Mouse (Mus musculus) layer of hippocampus, postnatal 36 days (tissue): ENCODE data around the gene Prps2. TPM values are rescaled to one million over a fixed set of nuclear protein-coding genes. Genes with fewer than 3 reads are reported as not detected.
A peak's percentile ranks its signal among the peaks of the same experiment; 100 is the strongest.
"Not testable (repeated sequence)": the region's sequence is repeated elsewhere in the genome, so short reads cannot be mapped to it uniquely, and the experiment has no call there.

Source experiments
- DNase-seq, 2 experiments: peaks; one replicate each; pipeline ENCODE4 v3.0.0; 2022
- total RNA-seq, 2 experiments: library from RNA; stranded (reverse); gene quantifications; 2 replicates each; pipeline ENCODE4 v1.2.3; 2021

Prps2 gene
- 10 to 100 TPM; 20.7 to 23.7 TPM for total RNA-seq

DNA sequence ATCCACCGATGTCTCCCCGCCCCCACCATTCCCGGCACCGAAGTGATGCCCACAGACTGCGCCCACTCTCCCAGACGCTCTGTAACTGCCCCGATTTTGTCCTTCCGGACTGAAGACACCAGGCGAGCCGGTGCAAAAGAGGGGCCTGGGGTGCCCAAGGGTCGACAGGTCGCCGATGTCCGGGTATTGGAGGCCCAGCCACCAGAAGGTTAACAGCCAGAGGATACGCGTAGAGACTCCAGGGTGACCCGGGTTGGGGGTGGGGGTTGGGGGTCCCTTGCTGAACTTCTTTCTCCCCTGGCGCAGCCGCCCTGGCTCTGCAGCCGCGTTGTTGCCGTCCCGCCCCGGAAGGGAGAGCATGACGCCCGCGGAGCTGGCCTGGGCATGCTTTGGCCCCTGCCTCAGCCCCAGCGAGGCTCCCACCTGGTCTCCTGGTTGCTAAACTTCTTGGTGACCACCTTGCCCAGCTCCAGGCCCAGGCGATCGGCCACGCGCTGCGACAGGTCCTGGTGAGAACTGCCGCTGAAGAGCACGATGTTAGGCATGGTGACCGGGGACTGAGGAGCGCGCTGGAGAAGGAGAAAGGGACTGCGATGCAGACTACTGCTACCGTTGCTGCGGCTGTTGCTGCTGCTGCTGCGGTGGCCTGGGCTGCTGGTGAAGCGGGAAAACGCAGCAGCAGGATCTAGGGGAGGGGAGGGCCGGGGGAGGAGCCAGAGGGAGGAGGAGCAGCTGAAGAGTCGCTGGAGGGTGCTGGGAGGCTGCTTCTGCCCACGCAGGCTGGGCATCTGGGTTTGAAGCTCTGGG is at the start of gene Prps2:
Gene Prps2, minus strand, starts transcription at position 703 of the 807 bp plus-strand sequence.
- DNase-seq, result peak; percentile 40 to 46

DNA sequence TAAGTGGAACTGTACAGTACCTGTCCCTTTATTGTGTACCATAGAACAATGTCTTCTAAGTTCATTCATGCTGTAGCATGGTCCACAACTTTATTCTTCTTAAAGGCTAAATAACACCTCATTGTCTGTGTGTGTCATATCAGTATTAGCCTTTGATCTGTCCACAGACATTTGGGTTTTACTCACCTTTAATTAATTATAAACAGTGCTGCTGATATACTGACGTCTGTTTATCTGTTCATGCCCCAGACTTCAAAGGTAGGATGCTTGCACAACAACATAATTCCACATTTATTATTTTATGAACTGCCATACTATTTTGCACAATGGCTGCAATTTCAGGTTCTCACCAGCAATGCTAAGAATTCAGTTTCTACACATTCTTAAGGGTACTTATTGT is 35.1 kb upstream of the Prps2 start:
- DNase-seq, result no peak

DNA sequence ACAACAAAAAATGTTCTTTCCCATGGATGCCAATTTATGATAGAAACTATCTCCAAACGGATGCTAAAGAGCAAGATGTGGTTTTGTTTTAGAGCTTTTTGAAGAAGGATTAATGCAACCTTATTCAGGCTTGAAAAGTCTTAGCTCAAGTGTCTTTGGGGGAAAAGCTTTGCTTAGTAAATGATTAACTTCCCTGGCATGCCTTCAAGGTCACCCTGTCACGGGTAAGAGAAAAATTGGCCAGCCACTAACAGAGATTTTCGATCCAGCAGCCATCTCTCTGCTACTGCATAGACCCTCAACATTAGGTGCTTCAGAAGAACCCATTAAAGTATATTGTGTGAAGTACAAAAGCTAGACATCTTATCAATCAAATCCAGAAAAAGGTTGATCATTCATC is 12.4 kb upstream of the Prps2 start:
- DNase-seq, result no peak

DNA sequence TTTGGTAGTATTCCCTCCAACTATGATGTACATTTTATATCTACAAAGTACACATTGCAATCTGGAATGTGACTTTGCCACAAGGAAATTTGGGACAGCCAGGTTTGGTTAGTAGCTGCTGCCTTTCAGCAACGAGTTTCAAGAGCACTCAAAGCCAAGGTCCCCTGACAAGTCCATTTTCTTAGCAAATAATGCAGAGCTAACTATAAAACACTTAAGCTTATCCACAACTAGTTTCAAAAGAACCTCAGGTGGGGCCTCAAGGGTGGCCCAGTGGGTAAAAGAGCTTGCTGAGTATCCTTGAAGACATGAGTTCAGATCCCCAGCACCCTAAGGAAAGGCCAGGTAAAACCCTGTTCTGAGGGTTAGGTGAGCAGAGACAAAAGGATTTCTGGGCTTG is 4.1 kb upstream of the Prps2 start:
- DNase-seq, result no peak

DNA sequence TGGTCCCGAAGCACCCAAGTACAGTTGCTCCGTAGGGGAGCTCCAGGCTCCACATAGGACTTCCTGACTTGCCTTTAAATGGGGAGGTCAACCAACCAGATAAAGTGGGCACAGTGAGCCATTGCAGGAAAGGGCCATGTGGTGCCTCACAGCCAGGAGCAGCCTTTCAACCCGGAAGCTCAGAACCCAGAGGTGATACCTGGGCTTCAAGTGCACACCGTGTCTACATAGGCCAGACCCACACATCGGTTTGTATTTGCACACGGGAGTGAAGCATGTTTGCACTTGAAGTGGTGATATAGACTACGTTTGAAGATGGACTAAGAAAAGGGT is 271 bp upstream of the Prps2 start:
- no peak for DNase-seq

DNA sequence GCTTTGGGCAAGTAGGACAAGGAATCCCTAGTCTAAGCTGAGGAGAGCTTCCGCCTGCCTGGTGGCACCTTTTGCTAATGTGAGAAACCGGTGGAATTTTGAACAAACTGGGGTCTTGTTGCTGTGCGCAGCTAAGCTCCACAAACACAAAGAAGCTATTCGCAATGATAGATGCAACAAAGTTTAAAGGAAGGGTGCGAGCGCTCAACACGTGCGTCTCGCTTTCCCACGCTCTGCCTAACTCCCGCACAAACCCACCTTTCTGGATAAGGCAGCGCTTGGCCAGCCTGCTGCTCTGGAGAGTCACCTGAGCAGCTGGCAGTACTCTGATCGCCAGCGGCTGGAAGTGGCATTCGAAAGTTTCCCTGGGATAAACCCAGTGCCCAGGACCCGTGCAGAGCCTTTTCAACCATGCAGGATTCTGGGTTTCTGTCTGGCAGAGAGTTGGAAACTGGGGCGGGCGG is 934 bp downstream of the Prps2 start:
- DNase-seq, result peak; percentile 4 to 8

DNA sequence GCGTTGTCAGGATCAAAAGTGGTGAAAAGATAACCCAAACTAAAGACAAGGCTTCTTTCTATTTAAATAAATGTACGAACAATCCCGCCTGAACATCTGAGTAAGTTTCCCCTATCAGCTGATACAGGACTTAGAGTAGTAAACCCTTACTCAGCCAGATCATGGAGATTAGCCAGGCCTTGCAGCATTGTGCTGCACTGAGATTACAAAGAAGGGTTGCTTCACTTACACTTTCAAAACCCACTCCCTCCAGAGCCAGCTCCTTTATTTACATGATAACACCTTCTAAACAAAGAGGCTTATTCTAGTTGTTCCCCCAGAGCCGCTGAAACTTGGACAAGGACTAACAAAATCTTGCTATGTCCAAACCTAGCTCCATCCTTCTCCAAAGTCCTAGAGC is 2.5 kb downstream of the Prps2 start:
- no peak for DNase-seq

DNA sequence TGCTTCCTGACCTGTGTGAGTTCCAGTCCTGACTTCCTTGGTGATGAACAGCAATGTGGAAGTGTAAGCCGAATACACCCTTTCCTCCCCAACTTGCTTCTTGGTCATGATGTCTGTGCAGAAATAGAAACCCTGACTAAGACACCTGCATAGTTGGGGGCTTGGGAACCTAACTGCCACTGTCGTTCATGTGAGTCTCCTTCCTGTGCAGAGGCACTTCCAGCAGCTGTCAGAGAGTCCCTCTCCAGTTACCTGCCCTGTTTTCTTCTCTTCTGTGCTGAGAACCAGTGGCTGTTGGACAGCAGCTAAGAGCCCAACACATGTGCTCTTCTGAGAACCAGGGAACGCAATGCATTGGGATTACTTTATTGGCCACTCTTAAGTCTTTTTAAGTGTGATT is 21.3 kb downstream of the Prps2 start:
- not testable (repeated sequence) for DNase-seq

DNA sequence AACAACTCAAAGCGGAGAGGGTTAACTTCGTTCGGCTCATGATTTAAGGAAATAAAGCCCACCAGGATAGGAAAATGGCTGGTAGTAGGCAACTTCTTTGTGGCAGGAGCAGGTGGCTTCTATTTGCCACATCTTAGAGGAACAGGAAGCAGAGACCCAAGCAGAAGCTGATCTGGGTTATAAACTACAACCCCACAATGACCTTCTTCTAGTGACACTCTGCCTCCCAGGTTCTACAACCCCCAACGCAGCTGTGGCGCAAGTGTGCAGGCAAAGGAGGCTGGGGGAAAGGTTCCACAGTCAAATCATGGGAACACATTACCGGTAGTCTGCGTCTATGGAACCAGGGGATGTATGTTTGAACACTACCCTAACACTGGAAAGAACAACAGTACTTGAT is 22.8 kb downstream of the Prps2 start:
- DNase-seq, result no peak

DNA sequence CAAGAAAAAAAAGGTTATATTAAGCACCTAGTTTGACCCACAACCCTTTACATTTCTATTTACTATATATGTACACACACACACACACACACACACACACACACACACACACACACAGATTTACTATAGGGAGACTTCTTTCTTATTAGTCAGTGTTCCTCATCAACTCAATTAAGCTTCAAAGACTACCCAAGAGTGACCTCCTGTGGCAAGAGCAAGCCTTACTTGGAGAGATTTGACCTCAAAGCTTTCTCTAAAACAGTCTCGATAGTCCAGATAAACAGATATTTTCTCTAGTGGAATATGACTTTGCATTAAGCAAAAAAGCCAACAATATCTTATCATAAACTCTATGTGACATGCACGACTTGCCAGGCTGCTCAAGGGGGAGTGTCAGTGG is 25.1 kb downstream of the Prps2 start:
- DNase-seq, result no peak

DNA sequence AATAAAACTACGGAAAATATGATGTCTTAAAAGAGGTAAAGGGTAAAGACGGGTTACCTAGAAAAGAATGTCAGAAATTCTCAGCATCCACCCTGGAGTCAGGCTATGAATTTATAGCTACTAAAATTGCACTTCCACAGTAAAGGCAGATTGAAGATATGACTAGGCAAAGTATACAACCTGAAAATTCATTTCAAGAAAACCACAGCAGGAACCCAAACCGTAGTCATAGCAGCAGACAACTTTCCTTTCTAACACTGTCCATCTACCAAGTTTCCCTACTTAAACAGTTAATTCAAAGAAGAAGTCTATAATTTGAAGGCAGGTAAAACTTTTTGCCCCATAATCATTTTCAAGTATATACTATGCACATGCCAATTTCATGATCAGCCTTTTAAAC is 26.6 kb downstream of the Prps2 start:
- no peak for DNase-seq

DNA sequence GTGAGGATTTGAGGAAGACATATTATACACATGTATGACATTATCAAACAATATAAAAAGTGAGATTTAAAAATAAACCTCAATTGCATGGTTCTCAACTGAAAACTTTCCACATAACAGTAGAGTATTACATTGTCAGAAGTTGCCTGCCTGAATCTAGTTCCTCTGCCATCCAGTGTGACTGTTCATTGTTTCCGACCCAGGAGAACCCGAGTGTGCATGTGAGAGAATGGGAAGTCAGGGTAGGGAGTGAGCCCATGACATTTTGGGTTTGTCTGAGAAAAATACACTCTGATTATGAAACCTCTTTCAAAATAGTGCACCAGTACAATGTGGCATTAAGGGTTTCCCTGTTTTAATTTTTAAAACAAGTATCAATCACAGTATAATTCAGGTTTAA is 28.9 kb downstream of the Prps2 start:
- DNase-seq, result no peak

DNA sequence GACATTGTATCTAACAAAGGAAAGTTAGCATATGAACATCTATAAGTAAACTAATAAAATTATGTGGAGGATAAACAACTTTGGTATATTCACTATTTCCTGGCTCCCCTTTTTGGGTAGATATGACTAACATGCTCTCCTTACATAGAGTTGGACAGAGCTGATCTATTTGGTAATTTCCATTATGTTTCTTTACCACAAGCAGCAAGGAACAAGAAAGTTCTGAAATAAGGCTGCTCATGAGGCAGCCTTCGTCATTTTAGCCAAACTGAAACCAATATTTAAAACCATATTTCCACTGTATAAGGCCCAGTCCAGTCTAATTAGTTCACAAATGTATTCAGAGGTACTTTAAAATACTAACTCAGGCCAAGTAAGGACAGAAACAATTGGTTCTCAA is 36.1 kb downstream of the Prps2 start:
- DNase-seq, result no peak

DNA sequence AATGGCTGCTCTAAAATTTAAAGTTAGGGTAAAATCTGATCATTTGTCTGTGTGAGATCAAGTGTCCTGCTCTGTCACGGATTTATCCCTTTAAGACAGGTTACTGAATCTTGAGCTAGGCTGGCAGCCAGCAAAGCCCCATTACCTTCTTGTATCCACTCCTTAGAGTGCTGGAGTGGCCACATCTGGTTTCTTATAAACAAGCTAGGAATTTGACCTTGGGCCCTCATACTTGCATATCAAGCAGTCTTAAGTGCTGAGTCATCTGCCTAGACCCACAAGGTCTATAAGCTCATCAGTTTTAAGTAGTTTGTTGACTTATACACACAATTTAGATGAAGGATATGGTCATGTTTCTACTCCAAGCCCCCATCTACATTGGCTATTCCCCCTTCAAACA is 38.2 kb downstream of the Prps2 start:
- DNase-seq, result no peak

DNA sequence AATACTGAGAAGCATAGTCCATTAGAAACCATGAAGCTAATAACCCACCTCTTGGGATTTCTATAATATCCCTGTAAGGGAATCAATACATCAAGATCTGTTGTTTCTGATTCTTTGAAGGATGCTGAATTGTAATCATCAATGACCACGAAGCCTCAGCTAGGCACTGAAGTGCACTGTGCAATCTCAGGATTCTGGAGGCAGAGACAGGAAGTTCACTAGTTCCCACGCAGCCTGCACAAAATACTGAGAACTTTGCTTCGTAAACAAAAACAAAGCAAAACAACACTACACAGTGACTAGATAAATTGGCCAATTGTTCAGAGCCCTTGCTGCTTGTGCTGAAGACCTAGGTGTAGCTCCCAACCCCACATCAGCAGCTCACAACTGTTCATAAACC is 40.7 kb downstream of the Prps2 start:
- DNase-seq, result no peak

DNA sequence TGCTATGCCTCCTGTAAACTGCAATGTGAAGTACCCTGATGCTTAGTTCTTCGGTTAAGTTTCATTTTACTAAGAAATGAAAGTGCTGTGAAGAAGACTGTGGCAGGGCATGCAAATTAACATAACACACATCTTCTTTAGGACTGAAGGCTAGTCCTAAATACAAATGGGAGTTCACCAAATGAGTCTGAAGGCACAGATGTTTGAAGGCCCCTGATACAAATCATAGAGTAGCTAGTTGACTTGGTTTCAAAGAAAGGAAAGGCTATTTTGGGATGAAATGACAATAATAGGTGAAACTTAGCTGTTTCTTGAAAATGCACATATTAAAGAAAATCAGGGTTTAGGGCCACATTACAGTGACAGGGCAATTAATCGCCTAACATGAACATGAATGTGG is 42.4 kb downstream of the Prps2 start:
- DNase-seq, result no peak

DNA sequence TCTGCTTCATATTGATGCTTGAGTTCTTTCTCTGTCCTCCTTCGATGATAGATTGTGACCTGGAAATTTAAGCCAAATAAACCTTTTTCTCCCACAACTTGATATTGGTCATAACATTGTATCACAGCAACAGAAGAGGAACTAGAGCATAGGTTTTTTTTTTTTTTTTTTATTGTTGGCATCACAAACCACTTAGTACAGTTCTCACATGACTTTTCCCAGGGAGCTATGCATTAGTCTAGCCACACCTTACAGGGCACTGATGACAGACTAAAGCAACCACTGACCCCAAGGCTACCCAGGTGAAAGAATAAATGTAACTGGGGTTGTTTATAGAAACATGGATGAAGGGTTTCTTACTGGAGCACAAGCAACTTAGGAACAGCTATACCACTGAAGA is 44.6 kb downstream of the Prps2 start:
- DNase-seq, result no peak

DNA sequence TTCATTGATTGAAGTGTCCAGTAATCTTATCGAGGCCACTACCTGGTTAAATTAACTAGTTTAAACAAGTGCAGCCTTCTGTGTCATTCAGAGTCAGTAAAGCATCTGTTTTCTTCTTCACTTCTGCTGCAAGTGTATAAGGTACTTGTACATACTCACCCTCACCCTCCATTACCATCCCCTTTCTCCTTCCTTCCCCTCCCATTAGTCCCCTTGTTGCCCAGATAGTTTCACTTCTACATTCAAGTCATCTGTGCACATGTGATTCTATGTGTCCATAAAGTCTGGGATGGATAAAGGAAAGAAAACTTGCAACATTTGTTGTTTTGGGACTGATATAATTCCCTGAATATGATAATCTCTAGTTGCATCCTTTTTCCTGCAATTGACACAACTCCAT is 48.0 kb downstream of the Prps2 start:
- DNase-seq, result no peak

DNA sequence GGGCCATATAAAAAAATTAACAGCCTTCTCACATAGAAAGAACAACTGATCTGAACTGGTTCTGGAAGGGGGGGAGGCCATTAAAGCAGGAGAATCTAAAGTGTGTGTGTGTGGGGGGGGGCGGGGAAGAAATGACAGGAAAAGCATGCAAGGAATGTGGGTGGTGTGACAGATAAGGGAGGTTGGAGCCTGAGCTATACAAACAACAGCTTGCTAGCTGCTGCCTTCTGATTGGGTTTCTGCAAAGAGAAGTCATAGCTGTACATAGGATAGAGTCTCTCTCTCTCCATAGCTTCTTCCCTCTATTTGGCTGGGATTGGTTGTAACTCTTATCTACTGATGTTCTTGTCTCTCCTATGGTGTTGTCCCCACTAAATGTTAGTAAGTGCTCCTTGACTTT is 49.9 kb downstream of the Prps2 start:
- no peak for DNase-seq

DNA sequence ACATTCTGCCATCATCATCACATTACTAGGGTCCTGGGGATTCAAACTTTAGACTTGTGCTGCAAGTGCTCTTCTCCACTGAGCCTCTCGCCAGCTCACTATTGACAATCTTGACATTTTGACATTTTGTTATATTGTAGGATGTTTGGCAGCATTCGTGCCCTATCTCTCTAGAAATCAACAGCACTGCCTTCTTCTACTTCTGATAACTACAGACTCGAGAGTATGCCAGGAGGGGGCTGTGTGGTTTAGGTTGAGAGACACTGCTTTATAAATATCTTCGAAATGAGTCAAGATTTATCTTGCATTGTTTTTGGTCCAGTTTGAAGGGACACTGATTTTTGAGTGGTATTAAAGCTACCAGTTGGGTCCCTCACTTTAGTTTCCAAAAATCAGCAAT is 51.6 kb downstream of the Prps2 start:
- no peak for DNase-seq

DNA sequence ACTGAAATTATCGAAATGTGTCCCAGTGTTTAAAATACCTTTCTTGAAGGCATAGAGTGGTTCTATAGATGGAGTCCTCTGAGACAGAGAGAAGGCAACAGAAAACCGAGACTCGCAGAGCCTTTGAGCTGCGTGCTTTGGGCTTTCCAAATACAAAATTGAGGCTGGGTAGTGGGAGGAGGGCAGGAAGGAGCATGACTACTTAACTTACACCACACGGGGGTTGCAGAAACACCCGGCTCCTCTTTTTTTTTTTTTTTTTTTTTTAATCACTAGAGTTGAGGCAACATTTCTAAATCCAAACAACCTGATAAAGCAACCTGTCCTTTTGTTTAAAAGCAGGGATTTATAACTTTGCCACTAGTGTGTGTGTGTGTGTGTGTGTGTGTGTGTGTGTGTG is 52.1 kb downstream of the Prps2 start, which contains the start of gene Tlr7:
Gene Tlr7, minus strand, starts transcription at position 160 of the 400 bp plus-strand sequence.
- no peak for DNase-seq

DNA sequence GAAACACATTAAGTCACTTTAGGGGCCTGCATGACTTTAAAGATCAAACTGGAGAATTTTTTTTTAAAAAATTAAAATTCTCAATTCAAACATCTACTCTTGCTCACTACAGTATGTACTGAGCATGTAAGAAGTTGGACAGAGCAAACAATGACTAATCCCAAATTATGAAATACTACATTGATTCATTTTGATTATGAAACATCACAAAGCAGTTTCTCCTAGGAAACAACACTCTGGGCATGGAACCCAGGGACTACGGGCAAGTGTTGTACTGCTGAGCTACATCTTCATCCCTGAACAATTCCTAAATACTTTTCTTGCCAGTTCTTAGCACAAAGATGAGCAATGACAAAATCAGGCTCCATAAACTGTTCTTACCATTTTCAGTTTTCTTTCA is 52.9 kb downstream of the Prps2 start:
- DNase-seq, result no peak

DNA sequence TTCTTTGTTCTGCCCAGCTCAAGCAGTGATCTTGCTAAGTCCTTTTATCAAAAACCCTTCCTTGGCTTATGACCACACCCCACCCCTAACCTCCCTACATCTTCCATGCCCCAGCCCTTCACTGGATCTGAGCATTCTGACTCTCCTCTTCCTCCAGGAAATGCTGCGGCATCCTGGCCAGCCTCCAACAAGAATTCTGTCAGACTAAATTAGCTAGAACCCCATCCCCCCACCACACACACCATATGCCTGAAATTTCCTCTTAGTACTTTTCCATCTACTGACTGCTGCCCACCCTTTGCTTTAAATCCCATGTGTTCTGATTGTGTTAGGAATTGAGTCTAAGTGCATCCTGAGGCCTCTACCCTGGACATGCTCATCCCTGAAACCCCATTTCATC is 53.5 kb downstream of the Prps2 start:
- DNase-seq, result peak; percentile 8 to 18

DNA sequence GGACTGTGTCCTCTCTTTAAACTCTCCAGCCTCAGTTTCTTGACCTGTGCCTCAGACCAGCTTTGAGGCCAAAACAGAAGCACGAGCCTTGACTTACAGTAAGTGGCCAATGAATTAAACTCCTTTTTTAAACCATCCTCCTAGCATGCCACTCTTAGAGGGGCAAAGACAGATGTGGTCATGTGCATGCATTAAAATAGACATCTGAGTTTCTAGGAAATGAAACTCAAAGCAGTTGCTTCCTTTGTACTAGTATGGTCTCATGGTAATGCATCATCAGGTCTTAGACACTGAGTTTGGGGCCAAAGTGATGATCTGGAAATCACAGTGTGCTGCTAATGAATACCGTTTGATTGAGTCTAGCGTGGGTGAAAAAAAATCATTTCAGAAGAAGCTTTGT is 54.0 kb downstream of the Prps2 start:
- DNase-seq, result no peak

DNA sequence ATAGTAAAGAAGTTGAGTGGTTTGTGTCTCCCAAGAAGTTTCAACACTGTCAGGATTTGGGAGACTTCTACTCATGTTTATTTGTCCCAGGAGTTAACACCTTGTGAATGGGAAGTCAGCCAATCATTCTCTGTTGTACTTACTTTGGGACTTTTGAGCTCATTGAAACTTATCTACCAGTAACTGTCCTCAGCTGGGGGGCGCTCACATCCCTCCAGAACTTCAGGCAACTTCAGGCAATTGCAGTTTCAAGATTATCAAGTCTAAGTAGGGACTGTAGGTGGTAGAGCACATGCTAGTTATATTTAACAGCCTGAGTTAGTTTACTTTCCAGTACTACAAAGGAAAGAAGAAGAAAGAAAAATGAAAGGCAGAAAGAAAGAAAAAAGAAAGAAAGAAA is 58.8 kb downstream of the Prps2 start:
- no peak for DNase-seq
